Mouse (Mus musculus) kidney, postnatal 10 days (tissue): Measurements from ENCODE around the gene Ubap2.

Experiments
- DNase-seq: peaks from one replicate; pipeline ENCODE4 v3.0.0; 2021; ENCODE audit warnings: mixed read lengths

Ubap2 gene

DNA sequence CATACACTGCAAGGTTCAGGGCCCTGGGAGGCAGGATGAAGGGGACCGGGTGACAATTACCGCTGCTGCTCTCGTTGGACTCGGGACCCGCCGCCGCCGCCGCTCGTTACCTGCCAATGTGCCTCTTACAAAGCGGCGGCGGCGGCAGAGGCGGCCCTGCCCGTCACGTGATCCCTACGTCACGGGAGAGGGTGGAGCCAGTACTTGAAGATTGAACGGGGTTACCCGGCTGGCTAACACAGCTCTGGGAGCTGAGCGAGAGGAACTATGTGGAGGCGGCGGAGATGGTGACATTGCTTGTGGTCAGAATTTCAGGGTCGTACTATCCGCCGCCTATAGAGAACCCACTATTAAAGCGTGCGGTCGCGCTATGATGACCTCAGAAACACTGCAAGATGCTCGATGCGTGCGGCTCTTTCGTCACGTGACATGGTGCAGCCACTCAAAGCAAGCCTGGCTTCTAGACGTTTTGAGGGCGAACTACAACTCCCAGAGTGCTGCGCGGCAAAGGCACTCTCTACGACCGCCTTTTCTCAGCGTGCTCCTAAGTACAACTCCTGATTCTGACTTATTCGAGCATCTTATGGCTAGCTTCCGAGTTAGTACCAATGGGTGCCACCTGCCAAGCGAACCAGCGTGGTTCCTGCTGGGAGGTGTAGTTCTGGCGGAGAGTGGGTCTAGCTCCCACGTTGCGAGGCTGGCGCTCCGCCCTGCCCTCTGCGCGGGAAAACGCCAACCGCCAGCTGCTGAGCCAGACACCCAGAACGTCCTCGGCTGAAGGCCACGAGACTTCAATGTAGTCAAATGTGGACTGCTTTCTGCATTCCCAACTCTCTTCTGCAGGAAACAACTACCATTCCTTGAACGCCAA lies at the start of gene Ubap2:
Ubap2 (minus strand) TSS at position 165 of the 871 bp plus-strand sequence.
- DNase-seq, result peak; percentile 98

- no peak for DNase-seq
Measured at GRCm38 (mm10) chr4:41320971-41321370, 46.0 kb upstream of the Ubap2 start.

DNA sequence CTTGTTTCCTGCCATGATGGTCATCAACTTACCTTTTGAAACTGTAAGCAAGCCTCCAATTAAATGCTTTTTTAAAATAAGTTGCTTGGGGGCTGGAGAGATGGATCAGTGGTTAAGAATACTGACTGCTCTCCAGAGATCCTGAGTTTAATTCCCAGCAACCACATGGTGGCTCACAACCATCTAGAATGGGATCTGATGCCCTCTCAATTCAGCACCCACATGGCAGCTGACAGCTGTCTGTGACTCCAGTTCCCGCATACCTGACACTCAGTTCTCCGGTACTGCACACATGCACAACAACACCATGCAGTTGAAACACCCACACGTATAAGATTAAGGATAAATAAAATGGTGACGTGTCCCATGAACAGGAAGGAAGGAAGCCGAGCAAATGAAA lies 43.3 kb upstream of the Ubap2 start:
- DNase-seq, result no peak

GRCm38 (mm10) chr4:41315173-41315572 lies 40.2 kb upstream of the Ubap2 start:
- DNase-seq, result no peak

GRCm38 (mm10) chr4:41314141-41315129 lies 39.5 kb upstream of the Ubap2 start, which contains the start of gene Dcaf12:
Gene Dcaf12 (minus strand): TSS chr4:41314889.
- peak; percentile 98 for DNase-seq

DNA sequence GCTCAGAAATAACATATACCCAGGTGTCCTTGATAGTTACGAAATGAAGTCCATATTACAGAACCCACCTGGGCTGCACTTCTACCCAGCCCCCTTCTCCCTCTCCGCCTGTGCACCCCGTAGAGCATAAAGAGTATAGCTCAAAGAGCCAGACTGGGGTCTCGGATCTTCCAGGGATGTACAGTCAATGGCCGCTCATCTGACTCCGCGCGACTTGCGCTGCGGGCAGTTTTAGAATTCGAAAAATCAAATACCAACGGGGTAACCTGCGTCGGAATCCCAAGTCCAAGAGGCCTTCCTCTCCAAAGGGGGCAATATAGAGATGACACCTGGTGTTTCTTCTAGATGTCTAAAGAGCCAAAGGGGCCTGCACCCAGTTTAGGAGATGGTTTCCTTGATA lies 38.8 kb upstream of the Ubap2 start:
- peak; percentile 18 for DNase-seq

- no peak for DNase-seq
Measured at GRCm38 (mm10) chr4:41310567-41311563, 35.9 kb upstream of the Ubap2 start.

GRCm38 (mm10) chr4:41307406-41307805 lies 32.5 kb upstream of the Ubap2 start:
- DNase-seq, result no peak

GRCm38 (mm10) chr4:41304302-41304701 lies 29.4 kb upstream of the Ubap2 start:
- no peak for DNase-seq

DNA sequence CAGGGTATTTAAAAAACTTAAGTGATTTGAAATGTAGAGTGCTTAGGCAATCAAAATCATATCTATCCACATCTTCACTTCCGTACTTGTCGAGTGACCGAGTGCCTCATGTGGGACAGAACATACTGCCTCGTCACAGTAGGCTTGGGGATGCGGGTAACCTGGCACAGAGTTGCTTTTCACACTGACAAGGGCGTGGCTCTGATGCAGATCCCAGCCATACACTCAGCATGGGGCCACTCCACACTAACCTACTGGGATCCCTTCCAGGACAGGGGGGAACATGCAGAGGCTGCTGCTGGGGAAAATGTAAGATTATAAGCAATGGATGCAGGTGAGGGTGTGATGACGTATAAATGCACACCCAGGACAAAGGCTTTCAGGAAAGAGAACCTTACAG lies 28.7 kb upstream of the Ubap2 start:
- no peak for DNase-seq

GRCm38 (mm10) chr4:41298976-41299375 lies 24.0 kb upstream of the Ubap2 start:
- DNase-seq, result no peak

GRCm38 (mm10) chr4:41295960-41296359 lies 21.0 kb upstream of the Ubap2 start:
- no peak for DNase-seq

DNA sequence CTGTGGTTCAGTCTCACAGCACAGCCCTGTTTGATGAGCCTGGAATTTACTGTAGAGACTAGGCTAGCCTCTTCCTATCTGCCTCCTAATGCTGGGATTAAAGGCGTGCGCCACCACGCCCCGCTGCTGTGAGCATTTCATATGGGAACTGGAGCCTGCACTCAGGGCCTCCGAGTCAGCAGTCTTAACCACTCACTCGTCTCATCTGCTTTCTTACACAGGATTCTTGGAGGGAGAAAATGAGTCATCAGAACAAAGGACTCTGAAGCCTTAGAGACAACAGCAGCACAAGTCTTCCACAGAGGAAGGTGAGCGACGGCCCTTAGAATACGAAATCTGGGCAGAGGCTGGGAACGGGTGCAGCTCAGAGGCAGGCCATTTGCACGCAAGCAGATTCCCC lies 20.6 kb upstream of the Ubap2 start:
- DNase-seq, result no peak

GRCm38 (mm10) chr4:41293907-41294306 lies 19.0 kb upstream of the Ubap2 start:
- no peak for DNase-seq

DNA sequence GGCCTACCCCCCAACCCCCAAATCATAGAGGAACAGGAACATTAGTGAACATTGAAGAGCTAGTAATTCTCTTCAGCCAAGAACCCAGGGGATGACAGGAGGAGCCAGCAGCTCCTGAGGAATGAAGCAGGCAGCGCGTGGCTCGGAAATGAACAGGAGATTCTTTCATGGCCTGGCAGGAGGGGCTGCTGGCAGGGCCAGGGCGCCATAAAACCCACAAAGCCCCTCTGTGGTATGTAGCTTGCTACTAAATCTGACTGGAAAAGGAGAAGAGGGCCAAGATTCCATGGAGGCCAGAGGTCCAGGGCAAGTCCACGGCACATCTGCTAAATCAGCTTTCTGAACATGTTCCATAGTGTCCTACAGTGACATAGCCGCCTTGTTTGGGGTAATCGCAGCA lies 14.9 kb upstream of the Ubap2 start:
- DNase-seq, result peak; percentile 27

- DNase-seq, result peak; percentile 31
Measured at GRCm38 (mm10) chr4:41286420-41286819, 11.5 kb upstream of the Ubap2 start.

- DNase-seq, result no peak
Measured at GRCm38 (mm10) chr4:41284087-41284486, 9.1 kb upstream of the Ubap2 start.

- no peak for DNase-seq
Measured at GRCm38 (mm10) chr4:41275927-41276326, 983 bp upstream of the Ubap2 start.

GRCm38 (mm10) chr4:41274377-41274979 lies 466 bp downstream of the Ubap2 start:
- DNase-seq, result no peak

- DNase-seq, result peak; percentile 22
Measured at GRCm38 (mm10) chr4:41268133-41268532, 6.8 kb downstream of the Ubap2 start.

DNA sequence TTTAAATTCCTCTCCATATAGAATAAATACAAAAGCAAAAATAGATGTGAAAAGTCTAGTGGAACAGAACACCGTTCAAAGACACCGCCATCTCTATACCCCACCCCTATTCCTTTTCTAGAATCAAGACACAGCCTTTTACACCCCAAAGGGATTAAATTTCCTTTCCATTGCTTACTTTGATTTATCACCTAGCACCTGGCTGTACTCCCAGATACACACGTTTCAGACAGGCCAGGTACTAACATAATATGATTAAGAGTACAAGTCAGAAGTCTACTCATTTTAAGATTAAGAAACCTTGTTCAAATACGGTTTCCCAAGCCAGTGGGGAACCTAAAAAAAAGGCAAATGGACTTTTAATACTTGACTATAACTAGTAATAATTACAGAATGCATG lies 8.6 kb downstream of the Ubap2 start:
- DNase-seq, result no peak

- no peak for DNase-seq
Measured at GRCm38 (mm10) chr4:41260691-41261090, 14.3 kb downstream of the Ubap2 start.
